Mouse (Mus musculus) liver, embryonic 11.5 days (tissue): ENCODE measurements at regions not wholly inside any gene's neighbourhood (a gene's known extent, or its start where the extent isn't known, plus 50 kb on each side); places are given as distances from the start of the nearest gene placed in this dataset.

ENCODE experiments used
- ATAC-seq: fragments of 200-750 bp; cut with Nextera tagmentation; replicated peaks from 2 replicates; pipeline ENCODE4 v1.8.0; 2017; ENCODE audit warnings: moderate number of reproducible peaks, mild to moderate bottlenecking, moderate TSS enrichment, moderate library complexity; ENCODE audit not compliant: low FRiP score
- DNase-seq: peaks from one replicate; pipeline ENCODE4 v3.0.0-alpha.2; 2017; ENCODE audit warnings: low spot score
- H3K27ac ChIP-seq: fragments of 300-500 bp; sonication (generic); 2 replicates; pipeline ENCODE4 v1.5.1; 2014; ENCODE audit warnings: mild to moderate bottlenecking, low read depth, low read length, control low read depth
- H3K27me3 ChIP-seq: fragments of 300-500 bp; sonication (generic); replicated peaks from 2 replicates; pipeline ENCODE4 v1.6.1; 2014; ENCODE audit warnings: low read length, mixed read lengths; ENCODE audit not compliant: control insufficient read depth, insufficient read depth
- H3K36me3 ChIP-seq: fragments of 300-500 bp; sonication (generic); 2 replicates; pipeline ENCODE4 v1.6.1; 2014; ENCODE audit warnings: mild to moderate bottlenecking, low read length, moderate library complexity, mixed read lengths; ENCODE audit not compliant: control insufficient read depth, insufficient read depth
- H3K4me1 ChIP-seq: fragments of 300-500 bp; sonication (generic); replicated peaks from 2 replicates; pipeline ENCODE4 v1.6.1; 2014; ENCODE audit warnings: low read length, mixed read lengths; ENCODE audit not compliant: control insufficient read depth, insufficient read depth
- H3K4me2 ChIP-seq: fragments of 300-500 bp; sonication (generic); 2 replicates; pipeline ENCODE4 v1.6.1; 2014; ENCODE audit warnings: mild to moderate bottlenecking, control low read depth, moderate library complexity
- H3K4me3 ChIP-seq: fragments of 300-500 bp; sonication (generic); 2 replicates; pipeline ENCODE4 v1.5.1; 2014; ENCODE audit warnings: low read depth, low read length, control low read depth
- H3K9ac ChIP-seq: fragments of 300-500 bp; sonication (generic); 2 replicates; pipeline ENCODE4 v1.6.1; 2014; ENCODE audit warnings: low read depth, low read length, control low read depth
- H3K9me3 ChIP-seq: fragments of 300-500 bp; sonication (generic); 2 replicates; pipeline ENCODE4 v1.6.1; 2016; ENCODE audit warnings: low read length, inconsistent platforms, mixed read lengths; ENCODE audit not compliant: control insufficient read depth
- WGBS: fragments of 180-500 bp; shearing (Covaris S2); extraction: QIAGEN DNeasy Blood & Tissue Kit; methylation state at CpG from one replicate; pipeline ENCODE4 v1.1.7; 2014; 5-methylcytosine and 5-hydroxymethylcytosine counted together

DNA sequence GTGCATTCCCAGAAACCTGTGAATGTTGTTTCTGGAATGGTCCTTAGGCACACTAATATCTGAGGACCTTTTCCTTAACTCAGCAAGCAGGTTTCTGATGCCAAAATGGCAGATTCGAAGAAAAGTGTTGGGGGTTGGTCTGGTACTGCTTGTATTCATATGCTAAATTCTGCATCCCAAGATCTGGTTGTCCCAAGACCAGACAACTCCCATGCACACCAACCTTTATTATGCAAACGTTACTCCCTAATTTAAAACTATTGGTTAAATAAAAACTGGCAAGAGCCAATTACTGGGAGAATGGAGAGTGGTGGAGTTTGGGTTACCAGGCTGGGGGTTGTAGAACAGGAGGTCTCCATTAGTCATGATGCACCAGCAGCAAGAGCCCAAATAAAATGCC lies 129.0 kb upstream of the Tspan2 start:
- Histone ChIP-seq H3K27ac (no peak overlapping the region), H3K9me3 (no peaks in the 10 kb centered on the region), H3K27me3 (no peaks in the 10 kb centered on the region), H3K4me1 (no peaks in the 10 kb centered on the region), H3K9ac (no peak overlapping the region), H3K4me3 (no peak overlapping the region), H3K36me3 (no peaks in the 10 kb centered on the region), H3K4me2 (no peak overlapping the region)
- ATAC-seq, result no peak
- WGBS, result 75% methylated on average over 2 of the region's 2 CpGs
- no peak for DNase-seq

DNA sequence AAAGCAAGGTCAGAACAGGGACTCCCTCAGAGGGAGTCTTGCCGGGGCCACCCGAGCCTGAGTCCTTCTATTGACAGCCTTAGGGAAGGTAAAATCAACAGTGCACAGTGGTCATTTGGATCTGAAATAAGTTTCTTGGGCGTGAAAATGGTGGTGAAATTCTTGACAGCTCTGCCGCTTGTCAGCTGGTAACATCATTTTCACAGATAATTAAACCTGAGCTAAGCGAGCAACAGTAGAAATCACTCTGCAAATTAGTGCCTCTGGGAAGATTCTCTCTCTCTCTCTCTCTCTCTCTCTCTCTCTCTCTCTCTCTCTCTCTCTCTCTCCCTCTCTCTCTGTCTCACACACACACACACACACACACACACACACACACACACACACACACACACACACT lies 123.4 kb upstream of the Tspan2 start:
- H3K27me3 ChIP-seq, result no peaks in the 10 kb centered on the region
- no peak overlapping the region for H3K4me2 ChIP-seq
- 53% methylated on average over 5 of the region's 5 CpGs for WGBS
- no peaks in the 10 kb centered on the region for H3K9me3 ChIP-seq
- H3K36me3 ChIP-seq, result no peaks in the 10 kb centered on the region
- ATAC-seq (no peak), DNase-seq (no peak)
- H3K4me3 ChIP-seq, result no peak overlapping the region
- H3K4me1 ChIP-seq, result no peaks in the 10 kb centered on the region
- no peak overlapping the region for H3K9ac ChIP-seq
- H3K27ac ChIP-seq, result no peak overlapping the region

DNA sequence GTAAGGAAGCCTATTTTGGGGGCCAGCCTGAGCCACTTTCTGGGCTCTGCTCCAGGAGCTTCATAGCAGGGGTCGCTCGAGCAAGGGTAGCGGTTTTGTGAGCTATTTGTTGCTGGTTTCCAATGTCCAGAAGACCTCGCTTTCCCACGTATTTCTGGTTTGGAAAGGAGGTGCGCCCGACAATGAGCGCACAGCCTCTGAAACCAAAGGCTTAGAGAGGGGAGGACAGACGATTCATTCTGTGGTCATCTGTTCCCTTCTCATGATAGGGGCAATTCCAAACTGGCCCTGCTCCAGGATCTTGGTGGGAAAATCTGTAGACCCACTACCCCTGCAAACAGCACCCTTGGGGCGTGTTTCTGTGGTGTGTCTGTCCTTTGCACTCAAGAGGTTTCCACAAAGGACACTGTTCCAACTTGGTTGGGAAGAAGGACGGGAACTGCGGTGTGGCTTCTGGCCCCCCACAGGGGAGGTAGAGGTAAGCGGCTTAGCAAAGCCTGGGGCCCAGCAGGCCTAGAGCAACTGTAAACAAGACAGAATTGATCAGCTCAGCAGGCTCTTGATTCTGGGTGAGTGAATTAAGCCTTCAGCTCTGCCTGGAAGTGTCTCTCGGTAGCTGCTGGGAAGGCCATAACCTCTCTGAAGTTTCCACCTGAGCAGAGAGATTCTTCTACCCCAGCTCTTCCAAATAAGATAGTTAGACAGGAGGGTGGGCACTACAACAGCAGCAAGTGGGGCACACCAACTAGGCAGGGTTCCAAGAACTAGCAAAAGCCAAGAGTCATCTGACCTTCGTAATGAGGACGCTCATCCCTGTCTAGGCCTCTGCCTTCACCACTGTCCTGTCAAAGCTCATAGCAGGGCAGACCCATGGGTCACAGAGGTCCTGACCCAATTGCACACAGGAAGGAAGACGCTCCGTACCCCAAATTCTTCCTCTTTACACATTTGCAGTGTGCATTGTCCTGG lies 122.6 kb upstream of the Tspan2 start:
- no peaks in the 10 kb centered on the region for H3K27me3 ChIP-seq
- H3K9me3 ChIP-seq, result no peaks in the 10 kb centered on the region
- H3K4me1 ChIP-seq, result no peaks in the 10 kb centered on the region
- H3K27ac ChIP-seq, result no peak overlapping the region
- WGBS, result 55% methylated on average over 18 of the region's 18 CpGs
- no peak for DNase-seq
- H3K4me2 ChIP-seq, result no peak overlapping the region
- H3K4me3 ChIP-seq, result no peak overlapping the region
- H3K9ac ChIP-seq, result no peak overlapping the region
- no peak for ATAC-seq
- H3K36me3 ChIP-seq, result no peaks in the 10 kb centered on the region

DNA sequence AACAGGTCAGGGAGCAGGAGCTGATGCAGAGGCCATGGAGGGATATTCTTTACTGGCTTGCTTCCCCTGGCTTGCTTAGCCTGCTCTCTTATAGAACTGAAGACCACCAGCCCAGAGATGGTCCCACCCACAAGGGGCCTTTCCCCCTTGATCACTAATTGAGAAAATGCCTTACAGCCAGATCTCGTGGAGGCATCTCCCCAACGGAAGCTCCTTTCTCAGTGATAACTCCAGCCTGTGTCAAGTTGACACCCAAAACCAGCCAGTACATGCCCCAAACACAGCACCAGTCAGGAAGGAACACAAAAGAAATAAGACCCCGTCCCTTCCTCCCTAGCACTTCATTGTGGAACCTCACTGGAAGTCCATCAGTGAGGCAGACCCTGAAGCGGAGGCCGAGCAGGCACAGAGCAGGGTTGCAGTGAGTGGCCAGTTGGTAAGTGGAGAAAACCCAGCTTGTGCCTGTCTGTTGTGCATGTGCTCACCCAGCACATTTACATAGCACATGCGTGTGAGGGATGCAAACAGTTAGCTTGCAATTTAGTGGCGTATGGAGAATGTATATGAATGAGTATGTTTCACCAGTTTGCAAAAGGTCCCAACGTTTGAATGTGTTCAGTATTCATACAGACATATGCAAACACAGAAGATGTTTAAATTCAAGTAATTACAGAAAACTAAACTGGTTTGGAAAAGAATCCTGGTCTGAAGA lies 114.5 kb upstream of the Tspan2 start:
- no peak overlapping the region for H3K4me3 ChIP-seq
- no peak overlapping the region for H3K27ac ChIP-seq
- no peaks in the 10 kb centered on the region for H3K36me3 ChIP-seq
- no peaks in the 10 kb centered on the region for H3K27me3 ChIP-seq
- 73% methylated on average over 8 of the region's 8 CpGs for WGBS
- H3K9ac ChIP-seq, result no peak overlapping the region
- H3K9me3 ChIP-seq, result no peaks in the 10 kb centered on the region
- H3K4me1 ChIP-seq, result no peaks in the 10 kb centered on the region
- DNase-seq, result no peak
- H3K4me2 ChIP-seq, result no peak overlapping the region
- no peak for ATAC-seq

DNA sequence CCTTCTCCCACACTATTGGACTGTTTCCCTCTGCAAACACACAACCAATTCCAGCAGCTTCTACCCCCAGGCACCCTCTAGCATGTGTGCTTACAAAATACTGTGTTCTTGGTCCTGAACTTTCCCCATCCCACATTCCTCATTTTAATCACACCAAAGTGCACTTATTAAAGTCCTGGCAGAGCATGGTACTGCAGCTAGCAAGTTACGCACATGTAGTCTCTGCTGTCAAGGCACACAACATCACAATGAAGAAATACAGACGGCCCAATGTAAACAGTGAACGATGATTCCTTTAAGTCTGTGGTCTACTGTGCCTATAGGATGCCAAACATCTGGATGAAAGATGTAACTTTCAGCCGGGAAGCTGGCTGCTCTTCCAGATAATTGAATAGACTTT lies 98.3 kb upstream of the Tspan2 start:
- ATAC-seq, result no peak
- no peak overlapping the region for H3K4me2 ChIP-seq
- H3K9ac ChIP-seq, result no peak overlapping the region
- H3K4me1 ChIP-seq, result no peaks in the 10 kb centered on the region
- no peak overlapping the region for H3K27ac ChIP-seq
- no peaks in the 10 kb centered on the region for H3K9me3 ChIP-seq
- 58% methylated on average over 4 of the region's 4 CpGs for WGBS
- DNase-seq, result no peak
- no peaks in the 10 kb centered on the region for H3K27me3 ChIP-seq
- H3K4me3 ChIP-seq, result no peak overlapping the region
- no peaks in the 10 kb centered on the region for H3K36me3 ChIP-seq

DNA sequence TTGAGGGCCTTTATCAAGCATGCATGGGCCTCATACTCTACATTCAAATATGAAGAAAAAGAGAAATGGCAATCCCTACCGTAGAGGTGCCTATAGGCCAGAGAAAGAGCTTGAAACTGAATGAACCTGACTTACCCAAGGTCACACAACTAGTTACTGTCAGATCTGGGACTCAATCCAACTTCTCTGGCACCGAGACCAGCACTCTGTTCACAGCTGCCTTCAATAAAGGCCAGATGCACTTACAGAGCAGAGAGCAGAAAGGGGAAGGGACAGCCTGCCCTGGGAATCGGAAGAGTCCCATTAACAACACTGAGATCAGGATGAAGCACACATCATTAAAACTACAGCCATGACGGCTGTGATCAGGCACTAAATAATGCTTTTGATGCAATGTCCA lies 97.7 kb upstream of the Tspan2 start:
- H3K27ac ChIP-seq, result no peak overlapping the region
- H3K4me3 ChIP-seq, result no peak overlapping the region
- 74% methylated on average over 4 of the region's 4 CpGs for WGBS
- H3K9me3 ChIP-seq, result no peaks in the 10 kb centered on the region
- no peaks in the 10 kb centered on the region for H3K4me1 ChIP-seq
- DNase-seq (no peak), ATAC-seq (no peak)
- no peak overlapping the region for H3K9ac ChIP-seq
- no peaks in the 10 kb centered on the region for H3K27me3 ChIP-seq
- H3K4me2 ChIP-seq, result no peak overlapping the region
- no peaks in the 10 kb centered on the region for H3K36me3 ChIP-seq

DNA sequence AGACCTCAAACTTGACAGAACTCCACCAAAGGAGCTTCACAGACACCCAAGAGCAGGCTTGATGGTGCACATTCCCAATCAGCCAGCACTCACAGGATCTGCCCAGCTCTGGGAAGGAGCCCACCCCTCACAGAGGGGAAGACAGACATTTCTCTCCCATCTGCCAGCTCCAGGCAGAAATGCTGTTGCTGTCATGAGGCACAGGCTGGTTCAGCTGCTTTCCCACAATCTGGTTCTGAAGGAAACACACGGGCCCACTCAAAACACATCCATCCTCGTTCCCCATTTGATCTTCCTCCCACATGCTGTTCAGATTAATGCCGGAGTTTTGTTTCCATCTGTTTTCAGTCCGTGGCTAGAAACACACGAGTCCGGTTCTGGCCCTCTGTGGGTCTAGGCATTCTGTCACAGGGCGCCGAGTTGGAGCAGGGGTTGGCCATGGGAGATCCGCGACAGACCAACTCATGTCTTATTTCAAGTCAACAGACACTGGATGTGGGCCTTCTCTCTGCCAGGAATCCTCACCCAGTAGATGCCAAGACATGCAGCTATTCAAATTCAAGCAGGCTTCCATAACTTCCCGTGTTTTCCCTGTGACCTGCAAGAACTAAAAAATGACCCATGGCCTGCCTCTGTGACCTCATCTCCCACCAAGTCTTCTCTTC lies 89.9 kb upstream of the Tspan2 start:
- 81% methylated on average over 11 of the region's 11 CpGs for WGBS
- no peak overlapping the region for H3K4me3 ChIP-seq
- H3K9ac ChIP-seq, result no peak overlapping the region
- DNase-seq (no peak), ATAC-seq (no peak)
- H3K4me1 ChIP-seq, result no peaks in the 10 kb centered on the region
- H3K27me3 ChIP-seq, result no peaks in the 10 kb centered on the region
- no peak overlapping the region for H3K4me2 ChIP-seq
- no peaks in the 10 kb centered on the region for H3K9me3 ChIP-seq
- no peaks in the 10 kb centered on the region for H3K36me3 ChIP-seq
- H3K27ac ChIP-seq, result no peak overlapping the region

DNA sequence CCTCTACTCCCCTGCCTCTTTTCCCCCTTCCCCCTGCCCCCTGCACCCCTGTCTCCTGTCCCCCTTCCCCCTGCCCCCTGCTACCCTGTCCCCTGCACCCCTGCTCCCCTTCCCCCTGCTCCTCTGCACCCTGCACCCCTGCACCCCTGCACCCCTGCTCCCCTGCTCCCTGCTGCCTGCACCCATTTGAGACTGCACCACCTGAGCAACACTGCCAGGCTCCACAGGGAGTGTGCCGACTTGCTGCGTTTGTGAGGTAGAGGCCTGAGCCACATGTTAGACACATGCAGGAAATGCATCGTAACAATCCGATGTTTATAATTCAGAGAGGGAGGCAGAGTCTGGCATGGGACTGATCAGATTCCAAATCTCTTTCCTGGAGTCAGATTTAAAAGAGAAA lies 85.9 kb upstream of the Tspan2 start:
- Histone ChIP-seq H3K9ac (no peak overlapping the region), H3K4me1 (no peaks in the 10 kb centered on the region), H3K36me3 (no peaks in the 10 kb centered on the region), H3K27me3 (no peaks in the 10 kb centered on the region), H3K27ac (no peak overlapping the region), H3K4me2 (no peak overlapping the region), H3K9me3 (no peaks in the 10 kb centered on the region), H3K4me3 (no peak overlapping the region)
- WGBS, result 67% methylated on average over 4 of the region's 4 CpGs
- DNase-seq, result no peak
- no peak for ATAC-seq
